Mouse (Mus musculus) erythroblast, embryonic 14.5 days (primary cell): ENCODE data around the gene Cse1l.

Experiments used
- GATA1 ChIP-seq: IDR thresholded peaks from 2 replicates; pipeline ENCODE4 v1.6.1; 2012; ENCODE audit warnings: low read length, inconsistent platforms, mixed read lengths
- TAL1 ChIP-seq: IDR thresholded peaks from 3 replicates; pipeline ENCODE4 v1.6.1; 2012; ENCODE audit warnings: low read length, inconsistent platforms, mixed read lengths

DNA sequence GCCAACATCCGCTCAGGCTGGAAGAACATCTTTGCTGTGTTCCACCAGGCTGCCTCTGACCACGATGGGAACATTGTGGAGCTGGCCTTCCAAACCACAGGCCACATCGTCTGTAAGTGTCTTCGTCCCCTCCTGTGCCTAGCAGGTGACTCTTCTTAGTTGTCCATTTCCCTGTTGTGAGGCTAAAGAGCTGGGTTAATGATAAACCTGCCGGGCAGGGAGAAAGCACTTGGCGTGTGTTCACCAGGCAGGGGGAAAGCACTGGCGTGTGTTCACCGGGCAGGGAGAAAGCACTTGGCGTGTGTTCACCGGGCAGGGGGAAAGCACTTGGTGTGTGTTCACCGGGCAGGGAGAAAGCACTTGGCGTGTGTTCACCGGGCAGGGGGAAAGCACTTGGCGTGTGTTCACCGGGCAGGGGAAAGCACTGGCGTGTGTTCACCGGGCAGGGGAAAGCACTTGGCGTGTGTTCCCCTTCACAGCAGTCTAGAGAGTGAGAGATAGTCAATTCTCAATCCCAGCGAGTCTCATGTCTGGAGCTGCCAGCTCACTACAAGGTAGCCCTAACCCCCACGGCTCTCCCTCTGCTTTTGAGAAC lies 35.5 kb upstream of the Cse1l start:
- no peak for TF ChIP-seq TAL1
- no peak for TF ChIP-seq GATA1
